Mouse (Mus musculus) heart, postnatal 0 days (tissue): ENCODE results near the gene Olfr888.

ENCODE experiments used
- CTCF ChIP-seq: IDR thresholded peaks from 2 replicates; pipeline ENCODE4 v1.5.1; 2016; ENCODE audit warnings: antibody characterized with exemption, control low read depth, low read depth
- EP300 ChIP-seq: IDR thresholded peaks from 2 replicates; pipeline ENCODE4 v1.6.1; 2016; ENCODE audit warnings: antibody characterized with exemption, low read depth

GRCm38 (mm10) chr9:38114898-38115297 is 7.0 kb downstream of the Olfr888 start, which contains the start of gene Olfr889:
- TF ChIP-seq CTCF (no peak), EP300 (no peak)
